Mouse (Mus musculus): ENCODE measurements at regions not wholly inside any gene's neighbourhood (a gene's known extent, or its start where the extent isn't known, plus 50 kb on each side); places are given as distances from the start of the nearest gene placed in this dataset.
"Not testable (repeated sequence)": the region's sequence is repeated elsewhere in the genome, so short reads cannot be mapped to it uniquely, and the experiment has no call there.

- DNase-seq (ENCODE audit: low spot score in 2 of 2) = no peak
These were observed 137.7 kb upstream of the Zfp960 start for GRCm38 (mm10) chr17:16926200-16926599.

DNA sequence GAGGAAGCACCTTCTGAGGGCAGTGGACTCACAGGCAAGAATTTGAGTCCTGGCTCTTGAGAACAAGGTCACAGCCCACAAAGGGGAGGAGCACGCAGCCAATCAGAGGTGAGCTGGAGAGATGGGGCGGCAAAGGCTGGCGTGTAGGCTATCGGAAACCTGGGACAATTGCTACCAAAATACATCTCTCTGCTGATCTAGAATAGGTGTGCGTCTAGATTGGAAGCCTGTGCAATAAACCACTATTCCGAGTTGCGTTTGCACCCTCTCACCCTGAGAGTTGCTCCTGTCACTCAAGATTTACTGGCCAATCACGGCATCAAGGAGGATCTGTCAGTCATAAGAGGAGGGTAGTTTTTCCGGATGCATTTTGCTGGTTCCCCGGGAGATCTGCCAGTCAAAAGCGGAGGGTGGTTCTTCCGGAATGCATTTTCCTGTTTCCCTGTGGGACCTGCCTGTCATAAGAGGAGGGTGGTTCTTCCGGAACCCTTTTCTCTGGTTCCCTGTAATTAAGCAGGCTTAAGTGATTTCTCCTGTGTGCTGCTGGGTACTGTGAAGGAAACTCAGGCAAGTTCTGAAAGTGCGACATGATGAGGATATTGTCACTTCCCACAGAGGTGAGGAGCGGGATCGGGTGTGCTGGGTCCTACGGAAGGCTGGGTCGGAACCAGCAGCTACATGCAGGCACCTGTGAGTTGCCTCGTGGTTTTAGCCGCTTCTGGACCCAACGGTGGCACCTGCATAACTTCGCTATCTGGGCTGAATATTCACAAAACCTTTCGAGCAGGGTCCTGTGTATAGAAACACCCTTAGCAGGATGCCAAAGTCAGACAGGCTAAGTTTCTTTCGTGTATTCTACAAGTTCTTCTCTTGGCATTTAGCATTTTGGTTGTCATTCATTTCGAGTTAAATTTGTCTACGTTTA lies 112.6 kb upstream of the Zfp960 start:
- DNase-seq (ENCODE audit: low spot score in 2 of 2) = peak; percentile 83 to 86

DNA sequence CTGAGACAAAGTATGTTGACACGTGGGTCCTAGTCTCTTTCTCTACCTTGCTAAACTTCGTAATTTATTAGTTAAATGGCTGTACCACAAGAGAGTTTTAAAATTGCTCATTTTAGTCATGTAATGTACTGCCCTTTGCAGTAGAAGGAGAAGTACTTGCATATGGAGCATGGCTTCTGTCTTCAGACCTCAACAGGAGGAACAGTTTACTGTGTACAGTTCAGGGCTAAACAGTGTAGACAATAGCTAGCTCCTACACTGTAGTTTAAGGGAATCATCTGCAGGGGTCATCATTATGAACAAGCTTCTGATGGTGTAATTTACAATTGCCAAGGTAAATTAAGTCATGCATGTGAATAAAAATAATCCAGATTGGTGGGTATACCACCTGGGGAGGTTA lies 111.8 kb upstream of the Zfp960 start:
- not testable (repeated sequence) for DNase-seq (ENCODE audit: low spot score in 2 of 2)

GRCm38 (mm10) chr17:16997241-16997640 lies 66.7 kb upstream of the Zfp960 start:
- DNase-seq (ENCODE audit: low spot score in 2 of 2) = not testable (repeated sequence)

- peak; percentile 76 to 79 for DNase-seq (ENCODE audit: low spot score in 2 of 2)
These were observed 59.2 kb upstream of the Zfp960 start for GRCm38 (mm10) chr17:17004632-17005265.

GRCm38 (mm10) chr17:17005267-17005666 lies 58.6 kb upstream of the Zfp960 start:
- DNase-seq (ENCODE audit: low spot score in 2 of 2) = not testable (repeated sequence)
